ENCODE assay signal across 8 mouse cellular contexts in genomic region chr10:85458744-85459344, GRCm38 (mm10).
DNase-seq lines count a peak whose midpoint lies in the region; ATAC-seq and TF ChIP-seq lines count a peak whose summit lies in the region.

No protein-coding gene starts in this region.

- H3K36me3 ChIP-seq in midbrain, embryonic 14.5 days (ENCODE audit: control insufficient read depth, insufficient read depth, low read length), result no peaks in the 10 kb centered on the region

- H3K4me2 ChIP-seq in midbrain, embryonic 14.5 days (ENCODE audit: low read length), result peak overlapping the region; percentile 27

- DNase-seq in NIH3T3 (ENCODE audit: low read depth), result peak; percentile 31
- peak; percentile 70 for DNase-seq in adrenal gland, postnatal 14 days
- peak; percentile 55 to 62 for DNase-seq in gastrocnemius, postnatal 36 days
- peak; percentile 64 for DNase-seq in kidney, postnatal 14 days
- peak; percentile 64 for DNase-seq in midbrain, embryonic 14.5 days
- peak; percentile 36 to 64 for DNase-seq in urinary bladder, postnatal 4 days (ENCODE audit: low spot score in 2 of 2)
- DNase-seq in layer of hippocampus, adult 2 months (ENCODE audit: low spot score in 2 of 2), result no peak
- no peak for DNase-seq in spleen, adult 12 weeks (ENCODE audit: low spot score)

- no peaks in the 10 kb centered on the region for H3K27me3 ChIP-seq in midbrain, embryonic 14.5 days (ENCODE audit: control insufficient read depth, insufficient read depth, low read length)

- no peaks in the 10 kb centered on the region for H3K9me3 ChIP-seq in midbrain, embryonic 14.5 days (ENCODE audit: control insufficient read depth, low read length)

- no peak overlapping the region for H3K9ac ChIP-seq in midbrain, embryonic 14.5 days (replicated peaks; ENCODE audit: low read length)

- WGBS in midbrain, embryonic 14.5 days, result 49% methylated on average over 17 of the region's 17 CpGs

- H3K27ac ChIP-seq in midbrain, embryonic 14.5 days (replicated peaks; ENCODE audit: low read depth, low read length), result peak overlapping the region; percentile 78
- no peak overlapping the region for H3K27ac ChIP-seq in layer of hippocampus, adult 2 months

- H3K4me1 ChIP-seq in midbrain, embryonic 14.5 days (ENCODE audit: control insufficient read depth, insufficient read depth, low read length), result 0 out of 2 replicates have a peak, but pooled peaks cover 7% of the 10 kb centered on the region

- TF ChIP-seq CTCF in layer of hippocampus, adult 2 months (conservative IDR thresholded peaks at IDR 0.05), result no peak

- peak; percentile 62; the same call in 1 of the 2 replicates for ATAC-seq in midbrain, embryonic 14.5 days (ENCODE audit: low FRiP score, low TSS enrichment)

- intact Hi-C loops in gastrocnemius, postnatal 36 days (cut with DNase I), result loop anchor here (10.0 kb wide), 1 partner anchor 166 kb away; no protein-coding TSS in a partner anchor

- no peak overlapping the region for H3K4me3 ChIP-seq in midbrain, embryonic 14.5 days (replicated peaks; ENCODE audit: low read depth, low read length)
- H3K4me3 ChIP-seq in layer of hippocampus, adult 2 months, result no peak overlapping the region

Comparison
In these comparisons a context has a peak if more than half of its experiments do, and no peak if none do; other contexts are left out.
1. DNase-seq: peak in NIH3T3 (single experiment), adrenal gland, postnatal 14 days (single experiment), gastrocnemius, postnatal 36 days (2 of 2), kidney, postnatal 14 days (single experiment), midbrain, embryonic 14.5 days (single experiment) and urinary bladder, postnatal 4 days (2 of 2); none in layer of hippocampus, adult 2 months (0 of 2) and spleen, adult 12 weeks (single experiment).